Mouse (Mus musculus) embryonic fibroblast, embryonic 13.5 days (primary cell): Measurements from ENCODE around the gene Taf1c.

Experiments
- CTCF ChIP-seq: IDR thresholded peaks from 2 replicates; pipeline ENCODE4 v1.5.1; 2011; ENCODE audit warnings: mild to moderate bottlenecking, control low read depth, low read length, moderate library complexity, borderline replicate concordance; ENCODE audit not compliant: insufficient read depth
- POLR2A ChIP-seq: IDR thresholded peaks from 2 replicates; pipeline ENCODE4 v1.6.1; 2011; ENCODE audit warnings: low read depth, mild to moderate bottlenecking, control low read depth, low read length, moderate library complexity

GRCm38 (mm10) chr8:119563849-119564251 is 41.2 kb downstream of the Taf1c start:
- TF ChIP-seq CTCF (no peak), POLR2A (no peak)
